Mouse (Mus musculus) midbrain, embryonic 13.5 days (tissue): ENCODE measurements around the gene Fbxo24. TPM values are rescaled to one million over a fixed set of nuclear protein-coding genes. Genes with fewer than 3 reads are reported as not detected.
A peak's percentile ranks its signal among the peaks of the same experiment; 100 is the strongest.

Experiments used
- ATAC-seq: fragments of 200-750 bp; cut with Nextera tagmentation; 2 replicates; pipeline ENCODE4 v1.8.0; 2017; ENCODE audit warnings: mild to moderate bottlenecking, moderate TSS enrichment, moderate library complexity
- H3K27ac ChIP-seq: fragments of 300-500 bp; sonication (generic); 2 replicates; pipeline ENCODE4 v1.5.1; 2015; ENCODE audit warnings: inconsistent platforms, mild to moderate bottlenecking, moderate library complexity
- H3K27me3 ChIP-seq: fragments of 300-500 bp; sonication (generic); 2 replicates; pipeline ENCODE4 v1.6.1; 2015; ENCODE audit warnings: mild to moderate bottlenecking, inconsistent platforms
- H3K36me3 ChIP-seq: fragments of 300-500 bp; sonication (generic); 2 replicates; pipeline ENCODE4 v1.6.1; 2015; ENCODE audit warnings: mild to moderate bottlenecking, inconsistent platforms
- H3K4me1 ChIP-seq: fragments of 300-500 bp; sonication (generic); replicated peaks from 2 replicates; pipeline ENCODE4 v1.6.1; 2015; ENCODE audit warnings: inconsistent platforms
- H3K4me2 ChIP-seq: fragments of 300-500 bp; sonication (generic); replicated peaks from 2 replicates; pipeline ENCODE4 v1.6.1; 2015; ENCODE audit warnings: moderate library complexity, mild to moderate bottlenecking, inconsistent platforms
- H3K4me3 ChIP-seq: fragments of 300-500 bp; sonication (generic); replicated peaks from 2 replicates; pipeline ENCODE4 v1.5.1; 2015; ENCODE audit warnings: mild to moderate bottlenecking, inconsistent platforms
- H3K9ac ChIP-seq: fragments of 300-500 bp; sonication (generic); replicated peaks from 2 replicates; pipeline ENCODE4 v1.6.1; 2015; ENCODE audit warnings: mild to moderate bottlenecking, inconsistent platforms
- H3K9me3 ChIP-seq: fragments of 300-500 bp; sonication (generic); 2 replicates; pipeline ENCODE4 v1.6.1; 2016; ENCODE audit warnings: mild to moderate bottlenecking, inconsistent platforms
- WGBS: fragments of 180-500 bp; shearing (Covaris S2); methylation state at CpG from one replicate; pipeline ENCODE4 v1.1.7; 2015; 5-methylcytosine and 5-hydroxymethylcytosine counted together
- polyA plus RNA-seq: library from polyadenylated mRNA; unstranded; fragments of >200 nt; fragmentation: Nextera tagmentation; extraction: Ambion mirVana; gene quantifications from 2 replicates; pipeline ENCODE4 v1.2.1, GENCODE M21; 2015

Gene Fbxo24
- polyA plus RNA-seq, 1 experiment from 2014 or later = 0.23 TPM

- H3K27ac ChIP-seq = no peak overlapping the region
- no peaks in the 10 kb centered on the region for H3K9me3 ChIP-seq
- H3K9ac ChIP-seq = no peak overlapping the region
- no peak overlapping the region for H3K4me2 ChIP-seq
- no peak for ATAC-seq
- WGBS = 78% methylated on average over 7 of the region's 7 CpGs
- no peak overlapping the region for H3K4me3 ChIP-seq
- H3K4me1 ChIP-seq = peaks cover 8% of the 10 kb centered on the region
- H3K27me3 ChIP-seq = no peaks in the 10 kb centered on the region
- H3K36me3 ChIP-seq = peaks cover 55% of the 10 kb centered on the region
These were observed 25.9 kb upstream of the Fbxo24 start for GRCm38 (mm10) chr5:137654746-137655145.

GRCm38 (mm10) chr5:137653366-137653765 is 24.6 kb upstream of the Fbxo24 start:
- Histone ChIP-seq H3K9me3 (no peaks in the 10 kb centered on the region), H3K36me3 (peaks cover 41% of the 10 kb centered on the region), H3K4me1 (peaks cover 18% of the 10 kb centered on the region), H3K4me3 (no peak overlapping the region), H3K9ac (no peak overlapping the region), H3K4me2 (no peak overlapping the region), H3K27ac (no peak overlapping the region), H3K27me3 (no peaks in the 10 kb centered on the region)
- 90% methylated on average over 10 of the region's 10 CpGs for WGBS
- no peak for ATAC-seq

GRCm38 (mm10) chr5:137652474-137652873 is 23.7 kb upstream of the Fbxo24 start:
- Histone ChIP-seq H3K4me2 (no peak overlapping the region), H3K36me3 (peaks cover 39% of the 10 kb centered on the region), H3K9me3 (no peaks in the 10 kb centered on the region), H3K27me3 (peaks cover 1% of the 10 kb centered on the region; the same call in 1 of the 2 replicates), H3K27ac (no peak overlapping the region), H3K4me3 (no peak overlapping the region), H3K9ac (no peak overlapping the region), H3K4me1 (peaks cover 23% of the 10 kb centered on the region)
- 22% methylated on average over 3 of the region's 3 CpGs for WGBS
- ATAC-seq = 0 out of 2 replicates have a peak, but pooled peaks have one; percentile 34

GRCm38 (mm10) chr5:137649669-137650571 is 21.1 kb upstream of the Fbxo24 start:
- peak overlapping the region; percentile 34 for H3K4me2 ChIP-seq
- peak overlapping the region; percentile 51 for H3K27ac ChIP-seq
- 0 out of 2 replicates have a peak, but pooled peaks have one; percentile 13 for ATAC-seq
- WGBS = 11% methylated on average over 17 of the region's 18 CpGs
- H3K4me3 ChIP-seq = no peak overlapping the region
- peak overlapping the region; percentile 32; the same call in 1 of the 2 replicates for H3K9ac ChIP-seq
- no peaks in the 10 kb centered on the region for H3K9me3 ChIP-seq
- H3K27me3 ChIP-seq = peaks cover 27% of the 10 kb centered on the region
- H3K36me3 ChIP-seq = peaks cover 29% of the 10 kb centered on the region
- peaks cover 33% of the 10 kb centered on the region for H3K4me1 ChIP-seq

GRCm38 (mm10) chr5:137649251-137649650 is 20.4 kb upstream of the Fbxo24 start:
- Histone ChIP-seq H3K4me1 (peaks cover 34% of the 10 kb centered on the region), H3K9me3 (no peaks in the 10 kb centered on the region), H3K27ac (peak overlapping the region; percentile 25), H3K4me2 (no peak overlapping the region), H3K27me3 (peaks cover 34% of the 10 kb centered on the region), H3K36me3 (peaks cover 25% of the 10 kb centered on the region), H3K9ac (no peak overlapping the region), H3K4me3 (no peak overlapping the region)
- WGBS = 26% methylated on average over 4 of the region's 4 CpGs
- ATAC-seq = no peak

- no peak overlapping the region for H3K4me2 ChIP-seq
- peaks cover 34% of the 10 kb centered on the region for H3K4me1 ChIP-seq
- peaks cover 46% of the 10 kb centered on the region for H3K27me3 ChIP-seq
- H3K9ac ChIP-seq = 0 out of 2 replicates have a peak overlapping the region, but pooled peaks have one; percentile 16
- no peak overlapping the region for H3K27ac ChIP-seq
- ATAC-seq = peak; percentile 41; the same call in 1 of the 2 replicates
- 77% methylated on average over 9 of the region's 9 CpGs for WGBS
- peaks cover 15% of the 10 kb centered on the region for H3K36me3 ChIP-seq
- H3K9me3 ChIP-seq = no peaks in the 10 kb centered on the region
- H3K4me3 ChIP-seq = no peak overlapping the region
These were observed 19.2 kb upstream of the Fbxo24 start for GRCm38 (mm10) chr5:137647827-137648601.

GRCm38 (mm10) chr5:137645652-137646091 is 16.9 kb upstream of the Fbxo24 start, which contains the start of gene Irs3:
Gene Irs3, minus strand, starts transcription at chr5:137645714.
- ATAC-seq = no peak
- peak within 1 kb of the TSS; percentile 31 for H3K4me3 ChIP-seq
- H3K27me3 ChIP-seq = peaks cover 49% of the 10 kb centered on the region
- H3K36me3 ChIP-seq = peaks cover 20% of the 10 kb centered on the region
- H3K9me3 ChIP-seq = no peaks in the 10 kb centered on the region
- H3K27ac ChIP-seq = no peak within 1 kb of the TSS
- 13% methylated on average over 11 of the region's 11 CpGs for WGBS
- peaks cover 34% of the 10 kb centered on the region for H3K4me1 ChIP-seq
- H3K4me2 ChIP-seq = peak within 1 kb of the TSS; percentile 46
- H3K9ac ChIP-seq = peak within 1 kb of the TSS; percentile 55

GRCm38 (mm10) chr5:137645091-137645651 is 16.4 kb upstream of the Fbxo24 start:
- Histone ChIP-seq H3K27ac (no peak overlapping the region), H3K9me3 (no peaks in the 10 kb centered on the region), H3K9ac (peak overlapping the region; percentile 55), H3K4me1 (peaks cover 30% of the 10 kb centered on the region), H3K4me2 (peak overlapping the region; percentile 46), H3K27me3 (peaks cover 49% of the 10 kb centered on the region), H3K36me3 (peaks cover 25% of the 10 kb centered on the region), H3K4me3 (peak overlapping the region; percentile 31)
- WGBS = 3% methylated on average over 44 of the region's 44 CpGs
- 0 out of 2 replicates have a peak, but pooled peaks have one; percentile 25 for ATAC-seq

- Histone ChIP-seq H3K9me3 (no peaks in the 10 kb centered on the region), H3K27me3 (peaks cover 49% of the 10 kb centered on the region), H3K36me3 (peaks cover 32% of the 10 kb centered on the region), H3K4me3 (no peak overlapping the region), H3K27ac (no peak overlapping the region), H3K4me1 (peaks cover 23% of the 10 kb centered on the region), H3K9ac (no peak overlapping the region), H3K4me2 (no peak overlapping the region)
- no peak for ATAC-seq
- WGBS = 34% methylated on average over 19 of the region's 19 CpGs
These were observed 15.7 kb upstream of the Fbxo24 start for GRCm38 (mm10) chr5:137644484-137644883.

- Histone ChIP-seq H3K9me3 (no peaks in the 10 kb centered on the region), H3K9ac (no peak overlapping the region), H3K27ac (no peak overlapping the region), H3K4me1 (peaks cover 11% of the 10 kb centered on the region), H3K36me3 (peaks cover 48% of the 10 kb centered on the region), H3K4me2 (no peak overlapping the region), H3K27me3 (peaks cover 49% of the 10 kb centered on the region), H3K4me3 (no peak overlapping the region)
- 51% methylated on average over 4 of the region's 4 CpGs for WGBS
- no peak for ATAC-seq
These were observed 14.1 kb upstream of the Fbxo24 start for GRCm38 (mm10) chr5:137642886-137643285.

- Histone ChIP-seq H3K4me3 (no peak within 1 kb of the TSS), H3K27ac (no peak within 1 kb of the TSS), H3K4me2 (no peak within 1 kb of the TSS), H3K9me3 (no peaks in the 10 kb centered on the region), H3K27me3 (peaks cover 34% of the 10 kb centered on the region), H3K36me3 (peaks cover 66% of the 10 kb centered on the region), H3K9ac (no peak within 1 kb of the TSS), H3K4me1 (peaks cover 10% of the 10 kb centered on the region)
- ATAC-seq = no peak
- WGBS = 88% methylated on average over 19 of the region's 19 CpGs
These were observed 12.3 kb upstream of the Fbxo24 start, which contains the start of gene Sap25 for GRCm38 (mm10) chr5:137641054-137641453. Gene Sap25, plus strand, starts transcription at chr5:137641334.
